Mouse (Mus musculus) liver, embryonic 13.5 days (tissue): ENCODE measurements around the gene Cd6. TPM values are rescaled to one million over a fixed set of nuclear protein-coding genes. Genes with fewer than 3 reads are reported as not detected.

Experiments used
- ATAC-seq: fragments of 200-750 bp; cut with Nextera tagmentation; 2 replicates; pipeline ENCODE4 v1.8.0; 2017; ENCODE audit warnings: low read depth, mild to moderate bottlenecking, moderate number of reproducible peaks, moderate library complexity
- DNase-seq: peaks from one replicate; pipeline ENCODE4 v3.0.0; 2022
- H3K27ac ChIP-seq: fragments of 300-500 bp; sonication (generic); 2 replicates; pipeline ENCODE4 v1.5.1; 2015; ENCODE audit warnings: moderate library complexity, mild to moderate bottlenecking, inconsistent platforms
- H3K27me3 ChIP-seq: fragments of 300-500 bp; sonication (generic); 2 replicates; pipeline ENCODE4 v1.6.1; 2015; ENCODE audit warnings: mild to moderate bottlenecking, inconsistent platforms
- H3K36me3 ChIP-seq: fragments of 300-500 bp; sonication (generic); 2 replicates; pipeline ENCODE4 v1.6.1; 2015; ENCODE audit warnings: mild to moderate bottlenecking, inconsistent platforms
- H3K4me1 ChIP-seq: fragments of 300-500 bp; sonication (generic); replicated peaks from 2 replicates; pipeline ENCODE4 v1.6.1; 2015; ENCODE audit warnings: inconsistent platforms
- H3K4me2 ChIP-seq: fragments of 300-500 bp; sonication (generic); 2 replicates; pipeline ENCODE4 v1.6.1; 2015; ENCODE audit warnings: inconsistent platforms, mild to moderate bottlenecking, moderate library complexity
- H3K4me3 ChIP-seq: fragments of 300-500 bp; sonication (generic); replicated peaks from 2 replicates; pipeline ENCODE4 v1.5.1; 2015; ENCODE audit warnings: mild to moderate bottlenecking, inconsistent platforms
- H3K9ac ChIP-seq: fragments of 300-500 bp; sonication (generic); 2 replicates; pipeline ENCODE4 v1.6.1; 2015; ENCODE audit warnings: mild to moderate bottlenecking, inconsistent platforms
- H3K9me3 ChIP-seq: fragments of 300-500 bp; sonication (generic); replicated peaks from 2 replicates; pipeline ENCODE4 v1.6.1; 2016; ENCODE audit warnings: inconsistent platforms
- WGBS: fragments of 180-500 bp; shearing (Covaris S2); methylation state at CpG from one replicate; pipeline ENCODE4 v1.1.7; 2015; ENCODE audit not compliant: insufficient replicate concordance; 5-methylcytosine and 5-hydroxymethylcytosine counted together
- polyA plus RNA-seq: library from polyadenylated mRNA; unstranded; fragments of >200 nt; fragmentation: Nextera tagmentation; extraction: Ambion mirVana; gene quantifications from 2 replicates; pipeline ENCODE4 v1.2.1, GENCODE M21; 2015

Cd6 gene
- 0.03 TPM in 1 of 2 replicates, not detected in the other for polyA plus RNA-seq

DNA sequence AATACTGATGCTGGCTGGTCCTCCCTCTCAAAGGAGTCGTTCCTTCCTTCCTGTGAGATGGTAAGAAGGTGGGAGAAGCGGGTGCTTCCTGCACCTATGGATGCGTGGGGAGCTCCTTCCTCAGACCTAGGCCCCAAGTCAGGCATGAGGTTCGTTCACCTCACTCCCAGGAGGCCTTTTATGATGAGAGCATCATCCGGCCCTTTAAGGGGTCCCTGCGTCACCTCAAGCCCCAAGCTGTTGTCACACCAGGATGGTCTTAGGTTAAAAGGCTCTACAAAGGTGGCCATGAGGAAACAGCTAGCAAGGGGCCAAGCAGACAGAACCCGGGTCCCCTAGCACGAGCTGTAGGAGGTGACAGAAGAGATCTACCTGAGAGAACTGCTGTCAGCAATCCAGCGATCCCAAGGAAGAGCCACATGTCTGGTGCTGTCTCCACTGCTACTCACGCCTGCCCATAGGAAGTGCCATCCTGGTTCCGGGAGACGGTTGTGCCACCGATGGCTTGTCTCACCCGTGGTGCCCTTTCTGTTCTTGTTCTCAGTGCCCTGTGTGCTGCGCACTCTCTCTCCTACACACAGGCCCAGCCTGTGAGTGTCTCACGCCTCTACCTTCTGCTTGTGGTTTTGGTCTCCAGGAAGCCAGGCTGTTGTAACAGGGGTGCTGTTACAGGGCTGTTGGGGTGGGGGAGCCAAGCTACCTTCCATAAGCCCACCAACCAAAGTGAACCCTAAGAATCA lies at the start of gene Cd6:
Gene Cd6, minus strand, starts transcription at position 623 of the 740 bp plus-strand sequence.
- H3K27me3 ChIP-seq, result no peaks in the 10 kb centered on the region
- H3K36me3 ChIP-seq, result no peaks in the 10 kb centered on the region
- no peak within 1 kb of the TSS for H3K4me2 ChIP-seq
- no peaks in the 10 kb centered on the region for H3K9me3 ChIP-seq
- 64% methylated on average over 16 of the region's 16 CpGs for WGBS
- no peak within 1 kb of the TSS for H3K27ac ChIP-seq
- DNase-seq (no peak), ATAC-seq (no peak)
- H3K9ac ChIP-seq, result no peak within 1 kb of the TSS
- no peaks in the 10 kb centered on the region for H3K4me1 ChIP-seq
- no peak within 1 kb of the TSS for H3K4me3 ChIP-seq

DNA sequence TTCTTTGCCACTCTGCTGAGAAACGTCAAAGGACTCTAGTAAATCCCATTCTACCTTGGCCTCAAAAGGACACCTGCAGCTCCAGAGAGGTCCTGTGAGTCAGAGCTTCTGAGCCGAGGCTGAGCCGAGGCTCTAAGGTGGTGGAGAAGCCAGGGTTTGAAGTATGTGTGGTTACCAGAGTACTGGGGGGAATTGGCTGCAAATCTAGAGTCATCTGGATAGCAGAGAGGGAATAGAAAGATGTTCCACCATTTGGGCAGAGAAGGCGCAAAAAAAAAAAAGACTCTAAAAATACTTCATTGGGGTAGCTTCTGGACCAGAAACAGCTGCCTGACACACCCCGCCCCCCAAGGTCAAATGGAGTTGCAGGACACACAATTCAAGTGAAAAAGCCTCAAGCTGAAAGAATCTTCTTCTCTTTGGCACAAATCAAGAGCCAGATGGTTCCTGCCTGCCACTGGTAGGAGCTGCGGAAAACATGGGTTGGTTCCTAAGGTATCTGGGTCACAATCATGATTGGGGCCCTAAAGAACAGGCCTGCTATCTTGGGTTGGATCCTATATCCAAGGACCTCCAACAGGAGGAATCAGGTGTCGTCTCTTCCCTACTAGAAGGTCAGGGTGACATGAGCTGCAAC lies 48.5 kb upstream of the Cd6 start:
- Histone ChIP-seq H3K4me3 (no peak overlapping the region), H3K36me3 (peaks cover 11% of the 10 kb centered on the region), H3K27me3 (no peaks in the 10 kb centered on the region), H3K9me3 (no peaks in the 10 kb centered on the region), H3K27ac (no peak overlapping the region), H3K4me2 (no peak overlapping the region), H3K4me1 (peaks cover 28% of the 10 kb centered on the region), H3K9ac (no peak overlapping the region)
- WGBS, result 78% methylated on average over 7 of the region's 7 CpGs
- ATAC-seq (no peak), DNase-seq (no peak)

- Histone ChIP-seq H3K4me3 (no peak overlapping the region), H3K36me3 (peaks cover 31% of the 10 kb centered on the region), H3K27ac (no peak overlapping the region), H3K4me1 (peaks cover 10% of the 10 kb centered on the region), H3K27me3 (peaks cover 42% of the 10 kb centered on the region), H3K9ac (no peak overlapping the region), H3K4me2 (no peak overlapping the region), H3K9me3 (no peaks in the 10 kb centered on the region)
- DNase-seq (no peak), ATAC-seq (no peak)
- 70% methylated on average over 14 of the region's 14 CpGs for WGBS
Measured at GRCm38 (mm10) chr19:10871328-10871961, 41.6 kb upstream of the Cd6 start.

- no peaks in the 10 kb centered on the region for H3K9me3 ChIP-seq
- DNase-seq (no peak), ATAC-seq (no peak)
- peaks cover 42% of the 10 kb centered on the region for H3K27me3 ChIP-seq
- WGBS, result 79% methylated on average over 3 of the region's 3 CpGs
- no peak overlapping the region for H3K9ac ChIP-seq
- peaks cover 31% of the 10 kb centered on the region for H3K36me3 ChIP-seq
- H3K4me2 ChIP-seq, result no peak overlapping the region
- peaks cover 10% of the 10 kb centered on the region for H3K4me1 ChIP-seq
- no peak overlapping the region for H3K27ac ChIP-seq
- H3K4me3 ChIP-seq, result no peak overlapping the region
Measured at GRCm38 (mm10) chr19:10870676-10871075, 40.8 kb upstream of the Cd6 start.

GRCm38 (mm10) chr19:10869886-10870527 lies 40.1 kb upstream of the Cd6 start, which contains the start of gene Tmem132a:
Tmem132a (minus strand) TSS chr19:10869940.
- WGBS, result 9% methylated on average over 8 of the region's 8 CpGs
- Histone ChIP-seq H3K27me3 (peaks cover 42% of the 10 kb centered on the region), H3K9ac (peak within 1 kb of the TSS; percentile 56; the same call in 1 of the 2 replicates), H3K4me2 (peak within 1 kb of the TSS; percentile 61), H3K27ac (no peak within 1 kb of the TSS), H3K4me1 (peaks cover 10% of the 10 kb centered on the region), H3K36me3 (peaks cover 31% of the 10 kb centered on the region), H3K4me3 (peak within 1 kb of the TSS; percentile 54), H3K9me3 (no peaks in the 10 kb centered on the region)
- DNase-seq (no peak), ATAC-seq (no peak)

DNA sequence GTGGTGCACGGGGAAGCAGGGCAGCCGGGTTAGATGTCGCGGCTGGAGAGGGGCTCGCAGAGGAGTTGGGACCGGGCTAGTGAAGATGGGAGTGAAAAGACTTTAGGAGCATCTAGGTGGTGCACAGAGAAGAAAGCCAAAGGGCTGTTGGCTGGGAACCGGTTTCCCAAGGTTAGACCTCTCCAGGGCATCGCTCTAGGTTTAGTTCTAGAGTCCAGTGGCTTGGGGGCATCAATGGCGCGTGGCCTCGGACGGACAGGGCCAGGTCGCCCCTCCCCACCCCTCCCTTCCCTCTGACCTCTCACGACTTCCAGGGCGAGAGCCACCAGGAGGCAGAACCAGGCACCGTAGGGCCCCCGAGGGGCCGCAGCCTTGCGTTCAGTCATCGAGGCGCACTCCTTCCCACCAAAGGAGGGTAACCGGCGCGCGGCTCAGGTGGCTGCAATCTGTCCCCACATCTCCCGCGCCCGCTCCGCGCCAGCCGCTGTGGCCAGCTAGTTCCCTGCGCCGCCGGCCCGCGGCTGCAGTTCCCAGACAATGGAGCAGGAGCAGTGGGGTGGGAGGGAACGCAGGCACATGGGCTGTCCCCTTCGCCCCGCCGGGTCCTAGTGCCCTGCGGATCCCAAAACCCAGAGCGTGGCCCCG lies 39.5 kb upstream of the Cd6 start:
- Histone ChIP-seq H3K4me2 (peak overlapping the region; percentile 61), H3K4me1 (peaks cover 10% of the 10 kb centered on the region), H3K27me3 (peaks cover 42% of the 10 kb centered on the region), H3K4me3 (peak overlapping the region; percentile 54), H3K9me3 (no peaks in the 10 kb centered on the region), H3K9ac (peak overlapping the region; percentile 56; the same call in 1 of the 2 replicates), H3K36me3 (peaks cover 31% of the 10 kb centered on the region), H3K27ac (no peak overlapping the region)
- peak; percentile 77 for ATAC-seq
- under 1% methylated on average over 43 of the region's 43 CpGs for WGBS
- no peak for DNase-seq

DNA sequence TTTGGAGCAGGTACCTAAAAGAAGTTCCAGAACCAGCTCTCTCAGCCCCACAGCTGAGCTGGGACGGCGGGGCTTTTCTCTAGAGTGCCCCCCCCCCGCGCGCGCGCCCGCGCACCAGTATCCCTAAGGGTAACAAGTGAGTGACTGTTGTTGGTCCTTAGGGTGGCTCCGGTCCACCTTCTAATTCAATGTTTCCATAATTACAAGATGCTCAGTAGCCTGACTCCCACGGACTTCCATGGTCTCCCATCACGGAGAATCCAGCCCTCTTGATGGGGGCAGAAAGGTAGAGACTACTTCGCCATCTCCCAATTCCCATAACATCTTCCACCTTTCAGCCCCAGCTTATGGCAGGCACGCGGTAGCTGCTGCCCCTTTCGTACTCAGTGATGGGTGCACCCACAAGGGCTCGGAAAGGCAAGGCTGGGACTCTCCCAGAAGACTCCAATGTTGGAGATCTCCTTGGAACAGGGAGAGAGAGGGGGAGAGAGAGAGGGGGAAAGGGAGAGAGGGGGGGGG lies 38.8 kb upstream of the Cd6 start:
- WGBS, result 3% methylated on average over 17 of the region's 17 CpGs
- ATAC-seq (no peak), DNase-seq (no peak)
- H3K27me3 ChIP-seq, result peaks cover 42% of the 10 kb centered on the region
- H3K36me3 ChIP-seq, result peaks cover 24% of the 10 kb centered on the region
- H3K4me1 ChIP-seq, result peaks cover 10% of the 10 kb centered on the region
- H3K4me3 ChIP-seq, result peak overlapping the region; percentile 54
- H3K27ac ChIP-seq, result no peak overlapping the region
- no peak overlapping the region for H3K9ac ChIP-seq
- H3K4me2 ChIP-seq, result peak overlapping the region; percentile 61
- no peaks in the 10 kb centered on the region for H3K9me3 ChIP-seq

DNA sequence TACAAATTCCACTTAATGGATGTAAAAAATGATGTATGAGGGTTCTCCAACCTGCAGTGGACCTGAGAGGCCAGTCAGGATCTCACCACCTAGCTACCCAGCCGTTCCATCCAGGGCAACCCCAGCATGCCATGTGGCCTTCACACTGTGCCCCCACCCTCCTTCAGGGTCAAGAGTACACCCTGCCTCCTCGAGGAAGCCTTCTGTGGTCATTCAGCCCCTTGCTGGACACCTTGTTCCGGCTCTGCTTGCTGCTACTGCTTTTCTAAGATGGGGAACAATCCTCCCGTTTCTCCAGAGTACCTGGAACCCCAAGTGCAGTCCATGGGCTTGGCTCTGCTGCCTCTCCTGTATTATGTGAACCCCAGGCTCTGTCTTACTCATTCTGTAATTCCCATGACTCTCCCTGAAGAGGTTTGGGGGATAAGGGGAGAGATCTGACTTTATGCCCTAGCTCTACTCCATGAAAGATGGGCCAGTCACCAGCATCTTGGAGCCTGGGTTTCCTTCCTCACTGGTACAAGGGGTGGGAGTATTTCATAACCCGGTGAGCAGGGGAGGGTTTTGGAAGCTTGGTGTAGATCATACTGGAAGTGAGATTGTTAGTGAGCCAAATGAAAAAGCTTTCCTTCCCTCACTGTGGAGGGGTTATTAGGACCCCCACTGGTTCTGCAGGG lies 38.2 kb upstream of the Cd6 start:
- Histone ChIP-seq H3K9ac (no peak overlapping the region), H3K4me2 (peak overlapping the region; percentile 61)

GRCm38 (mm10) chr19:10866351-10866750 lies 36.5 kb upstream of the Cd6 start:
- peaks cover 42% of the 10 kb centered on the region for H3K27me3 ChIP-seq
- no peak overlapping the region for H3K9ac ChIP-seq
- H3K9me3 ChIP-seq, result no peaks in the 10 kb centered on the region
- no peak overlapping the region for H3K4me2 ChIP-seq
- H3K36me3 ChIP-seq, result peaks cover 9% of the 10 kb centered on the region
- no peak overlapping the region for H3K27ac ChIP-seq
- H3K4me3 ChIP-seq, result no peak overlapping the region
- DNase-seq (no peak), ATAC-seq (no peak)
- 75% methylated on average over 13 of the region's 13 CpGs for WGBS
- peaks cover 10% of the 10 kb centered on the region for H3K4me1 ChIP-seq

More for the DNA sequence above, 38.2 kb upstream of the Cd6 start:
- no peak for ATAC-seq
- H3K27ac ChIP-seq, result no peak overlapping the region
- peaks cover 23% of the 10 kb centered on the region for H3K36me3 ChIP-seq
- no peak for DNase-seq
- peak overlapping the region; percentile 54 for H3K4me3 ChIP-seq
- H3K4me1 ChIP-seq, result peaks cover 10% of the 10 kb centered on the region
- WGBS, result 34% methylated on average over 5 of the region's 5 CpGs
- H3K9me3 ChIP-seq, result no peaks in the 10 kb centered on the region
- peaks cover 42% of the 10 kb centered on the region for H3K27me3 ChIP-seq

DNA sequence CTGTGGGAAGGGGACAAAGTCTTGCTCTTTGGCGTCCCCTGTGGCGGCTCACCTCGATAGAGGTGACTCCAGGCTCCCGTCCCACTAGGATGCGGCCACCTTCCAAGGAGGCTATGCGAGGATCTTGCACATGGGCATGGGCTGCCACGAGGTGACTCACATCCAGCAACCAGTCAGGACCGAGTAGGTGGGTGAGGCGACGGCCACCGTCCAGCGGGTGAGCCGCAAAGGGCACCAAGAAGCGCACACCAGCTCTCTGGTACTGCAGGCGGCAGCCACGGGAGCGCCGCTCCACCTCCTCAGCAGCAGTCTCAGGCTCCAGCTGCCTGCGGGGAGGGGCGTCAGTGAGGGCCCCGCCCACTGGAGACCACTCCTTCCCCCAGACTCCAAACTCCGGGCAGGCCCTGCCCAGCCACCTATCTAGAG lies 30.2 kb upstream of the Cd6 start:
- no peak overlapping the region for H3K4me3 ChIP-seq
- no peaks in the 10 kb centered on the region for H3K27me3 ChIP-seq
- no peaks in the 10 kb centered on the region for H3K9me3 ChIP-seq
- ATAC-seq (no peak), DNase-seq (no peak)
- WGBS, result 43% methylated on average over 22 of the region's 22 CpGs
- H3K4me1 ChIP-seq, result no peaks in the 10 kb centered on the region
- peaks cover 5% of the 10 kb centered on the region for H3K36me3 ChIP-seq
- H3K9ac ChIP-seq, result no peak overlapping the region
- H3K27ac ChIP-seq, result no peak overlapping the region
- no peak overlapping the region for H3K4me2 ChIP-seq
